Mouse (Mus musculus): ENCODE data around the gene Ssbp3.

DNA sequence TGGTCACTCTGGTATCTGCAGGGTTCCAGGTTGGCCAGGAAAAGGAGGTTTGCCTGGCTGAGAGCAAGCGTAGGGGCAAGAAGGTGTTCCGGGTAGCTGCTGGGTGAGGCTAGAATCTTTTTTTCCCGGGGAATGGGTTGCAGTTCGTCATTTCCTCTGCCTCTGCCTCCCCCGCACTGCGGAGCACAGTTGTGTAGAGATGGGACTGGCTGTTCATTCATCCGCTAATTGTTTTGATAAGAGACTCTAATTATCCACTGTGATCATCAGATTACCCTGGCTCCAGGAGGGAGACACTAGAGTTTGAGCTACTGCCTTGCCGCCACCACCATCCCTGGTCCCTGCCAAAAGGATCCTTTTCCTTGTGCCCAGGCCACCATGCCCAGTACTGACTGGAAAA is 67.9 kb downstream of the Ssbp3 start:
- TF ChIP-seq CTCF (IDR thresholded peaks at IDR 0.05; ENCODE audit: borderline replicate concordance, control insufficient read depth, extremely low read depth, insufficient read depth, low read length, poor library complexity) (no peak), POLR2A (IDR thresholded peaks at IDR 0.05; ENCODE audit: control insufficient read depth, extremely low read depth, insufficient read depth, low read length, poor library complexity) (no peak)
